Mouse (Mus musculus): ENCODE measurements around the gene Soga3. TPM values are rescaled to one million over a fixed set of nuclear protein-coding genes. Genes with fewer than 3 reads are reported as not detected.

Gene Soga3
- polyA plus RNA-seq, 1 experiment = 2.8 TPM

- Histone ChIP-seq H3K4me3 (ENCODE audit: insufficient read depth, poor library complexity, severe bottlenecking) (no peak overlapping the region), H3K79me2 (ENCODE audit: control insufficient read depth, insufficient read depth) (no peaks in the 10 kb centered on the region), H3K79me3 (ENCODE audit: low read depth) (no peaks in the 10 kb centered on the region), H3K36me3 (ENCODE audit: control insufficient read depth, insufficient read depth) (peaks cover 15% of the 10 kb centered on the region), H3K27me3 (ENCODE audit: control insufficient read depth, insufficient read depth, insufficient read length) (no peaks in the 10 kb centered on the region), H3ac (ENCODE audit: control insufficient read depth, insufficient read length, low read depth) (no peak overlapping the region)
- no peak for TF ChIP-seq CEBPB (IDR thresholded peaks at IDR 0.05; ENCODE audit: low read depth)
- TF ChIP-seq MYOD1 (IDR thresholded peaks at IDR 0.05; ENCODE audit: control insufficient read depth, insufficient read length, low read depth) = no peak
- TF ChIP-seq CTCF (IDR thresholded peaks at IDR 0.05; ENCODE audit: control insufficient read depth, insufficient read depth, insufficient read length) = no peak
- TF ChIP-seq MAX (IDR thresholded peaks at IDR 0.05) = no peak
- no peak for TF ChIP-seq MYOG (IDR thresholded peaks at IDR 0.05; ENCODE audit: control insufficient read depth, extremely low read depth, insufficient read length)
- TF ChIP-seq USF1 (IDR thresholded peaks at IDR 0.05; ENCODE audit: low read depth) = no peak
These were observed 32.0 kb downstream of the Soga3 start for GRCm38 (mm10) chr10:29175656-29176055.

DNA sequence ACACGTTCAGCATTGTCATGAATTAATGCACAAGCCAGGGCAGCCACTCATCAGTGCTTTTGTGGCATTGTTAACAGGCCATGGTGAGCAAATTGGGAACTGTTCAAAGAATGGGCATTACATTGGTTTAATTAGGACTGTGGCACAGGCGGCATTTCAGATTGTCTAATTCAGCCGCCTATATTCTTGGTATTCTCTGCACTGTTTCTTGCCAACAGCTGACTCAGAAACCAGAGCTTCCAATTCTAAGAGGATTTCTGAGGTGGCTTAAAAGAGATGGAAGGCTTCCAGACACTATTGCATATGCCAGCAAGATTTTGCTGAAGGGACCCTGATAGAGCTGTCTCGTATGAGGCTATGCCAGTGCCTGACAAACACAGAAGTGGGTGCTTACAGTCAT is 33.2 kb downstream of the Soga3 start:
- TF ChIP-seq MYOG (IDR thresholded peaks at IDR 0.05; ENCODE audit: control insufficient read depth, extremely low read depth, insufficient read length) = no peak
- TF ChIP-seq CTCF (IDR thresholded peaks at IDR 0.05; ENCODE audit: control insufficient read depth, insufficient read depth, insufficient read length) = no peak
- TF ChIP-seq MYOD1 (IDR thresholded peaks at IDR 0.05; ENCODE audit: control insufficient read depth, insufficient read length, low read depth) = no peak
- TF ChIP-seq CEBPB (IDR thresholded peaks at IDR 0.05; ENCODE audit: low read depth) = no peak
- no peak for TF ChIP-seq MAX (IDR thresholded peaks at IDR 0.05)
- no peak for TF ChIP-seq USF1 (IDR thresholded peaks at IDR 0.05; ENCODE audit: low read depth)
- TF ChIP-seq FOSL1 (IDR thresholded peaks at IDR 0.05; ENCODE audit: insufficient read depth, low read length, poor library complexity, severe bottlenecking) = no peak
- no peaks in the 10 kb centered on the region for H3K27me3 ChIP-seq (ENCODE audit: control insufficient read depth, insufficient read depth, insufficient read length)
- peaks cover 24% of the 10 kb centered on the region for H3K36me3 ChIP-seq (ENCODE audit: control insufficient read depth, insufficient read depth)
- no peak overlapping the region for H3K4me3 ChIP-seq (ENCODE audit: insufficient read depth, poor library complexity, severe bottlenecking)
- no peaks in the 10 kb centered on the region for H3K79me2 ChIP-seq (ENCODE audit: control insufficient read depth, insufficient read depth)
- H3K79me3 ChIP-seq (ENCODE audit: low read depth) = no peaks in the 10 kb centered on the region
- no peak overlapping the region for H3ac ChIP-seq (ENCODE audit: control insufficient read depth, insufficient read length, low read depth)

DNA sequence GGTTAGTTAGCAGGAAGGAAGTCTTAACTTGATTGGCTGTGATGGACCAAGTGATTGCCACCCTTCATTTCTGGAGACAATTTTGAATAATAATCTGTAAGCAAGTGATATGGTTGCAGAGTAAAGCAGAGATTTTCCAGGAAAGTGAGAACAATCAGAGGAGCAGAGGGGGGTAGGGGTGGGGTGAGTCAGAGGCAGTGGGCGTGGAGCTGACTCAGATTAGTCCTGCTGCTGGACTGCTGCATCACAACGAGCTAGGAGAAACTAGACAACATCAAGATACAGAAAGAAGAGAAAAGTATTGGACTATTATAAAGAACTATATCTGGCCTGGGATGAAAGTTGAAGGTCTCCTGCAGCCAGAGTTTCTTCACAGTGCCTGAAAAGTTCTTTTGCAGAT is 34.4 kb downstream of the Soga3 start:
- Histone ChIP-seq H3ac (ENCODE audit: control insufficient read depth, insufficient read length, low read depth) (no peak overlapping the region), H3K79me2 (ENCODE audit: control insufficient read depth, insufficient read depth) (no peaks in the 10 kb centered on the region), H3K4me3 (ENCODE audit: insufficient read depth, poor library complexity, severe bottlenecking) (no peak overlapping the region), H3K79me3 (ENCODE audit: low read depth) (no peaks in the 10 kb centered on the region), H3K27me3 (ENCODE audit: control insufficient read depth, insufficient read depth, insufficient read length) (no peaks in the 10 kb centered on the region), H3K36me3 (ENCODE audit: control insufficient read depth, insufficient read depth) (peaks cover 26% of the 10 kb centered on the region)
- no peak for TF ChIP-seq CEBPB (IDR thresholded peaks at IDR 0.05; ENCODE audit: low read depth)
- no peak for TF ChIP-seq FOSL1 (IDR thresholded peaks at IDR 0.05; ENCODE audit: insufficient read depth, low read length, poor library complexity, severe bottlenecking)
- TF ChIP-seq MAX (IDR thresholded peaks at IDR 0.05) = no peak
- no peak for TF ChIP-seq CTCF (IDR thresholded peaks at IDR 0.05; ENCODE audit: control insufficient read depth, insufficient read depth, insufficient read length)
- no peak for TF ChIP-seq MYOD1 (IDR thresholded peaks at IDR 0.05; ENCODE audit: control insufficient read depth, insufficient read length, low read depth)
- no peak for TF ChIP-seq MYOG (IDR thresholded peaks at IDR 0.05; ENCODE audit: control insufficient read depth, extremely low read depth, insufficient read length)
- TF ChIP-seq USF1 (IDR thresholded peaks at IDR 0.05; ENCODE audit: low read depth) = no peak

DNA sequence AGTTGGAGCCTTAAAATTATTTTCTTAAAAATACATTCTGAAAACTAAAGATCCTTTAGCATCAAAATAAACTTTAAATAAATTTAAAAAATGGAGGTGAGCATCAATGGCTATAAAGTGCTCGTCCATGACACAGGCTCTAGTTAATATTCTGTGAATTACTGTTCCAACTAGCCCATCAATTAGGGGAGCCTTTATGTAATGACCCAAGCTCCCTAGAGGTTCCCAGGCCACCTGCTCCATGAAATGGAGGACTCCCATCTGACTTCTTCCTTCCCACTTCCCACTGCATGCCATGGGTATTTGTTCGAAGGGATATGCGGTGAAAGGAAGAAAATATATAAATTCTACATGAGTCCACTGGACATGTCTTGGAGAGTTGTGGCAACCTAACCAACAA is 36.6 kb downstream of the Soga3 start:
- Histone ChIP-seq H3K36me3 (ENCODE audit: control insufficient read depth, insufficient read depth) (peaks cover 29% of the 10 kb centered on the region), H3K4me3 (ENCODE audit: insufficient read depth, poor library complexity, severe bottlenecking) (no peak overlapping the region), H3K27me3 (ENCODE audit: control insufficient read depth, insufficient read depth, insufficient read length) (no peaks in the 10 kb centered on the region), H3ac (ENCODE audit: control insufficient read depth, insufficient read length, low read depth) (no peak overlapping the region), H3K79me3 (ENCODE audit: low read depth) (no peaks in the 10 kb centered on the region), H3K79me2 (ENCODE audit: control insufficient read depth, insufficient read depth) (no peaks in the 10 kb centered on the region)
- no peak for TF ChIP-seq CEBPB (IDR thresholded peaks at IDR 0.05; ENCODE audit: low read depth)

DNA sequence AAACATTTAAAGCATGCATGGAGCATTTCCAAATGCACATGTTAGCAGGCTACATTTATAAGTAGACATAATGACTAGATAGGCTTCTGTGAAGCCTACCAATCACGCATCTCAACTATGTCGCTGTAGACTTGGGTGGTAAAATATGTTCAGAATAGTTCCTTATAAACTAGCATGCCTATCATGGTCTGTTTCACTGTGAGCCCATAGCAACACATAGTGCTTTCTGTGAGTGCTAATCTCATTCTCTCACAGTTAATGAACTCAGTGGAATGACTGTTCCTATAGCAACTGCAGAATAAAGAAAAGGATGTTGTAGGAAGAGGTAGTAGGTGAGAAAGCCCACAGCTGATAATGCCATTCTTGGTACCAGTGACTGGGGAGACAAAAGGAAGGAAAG is 37.4 kb downstream of the Soga3 start:
- Histone ChIP-seq H3K79me2 (ENCODE audit: control insufficient read depth, insufficient read depth) (no peaks in the 10 kb centered on the region), H3ac (ENCODE audit: control insufficient read depth, insufficient read length, low read depth) (no peak overlapping the region), H3K4me3 (ENCODE audit: insufficient read depth, poor library complexity, severe bottlenecking) (no peak overlapping the region), H3K36me3 (ENCODE audit: control insufficient read depth, insufficient read depth) (peaks cover 29% of the 10 kb centered on the region), H3K27me3 (ENCODE audit: control insufficient read depth, insufficient read depth, insufficient read length) (no peaks in the 10 kb centered on the region), H3K79me3 (ENCODE audit: low read depth) (no peaks in the 10 kb centered on the region)
- TF ChIP-seq MAX (IDR thresholded peaks at IDR 0.05) (no peak), MYOG (IDR thresholded peaks at IDR 0.05; ENCODE audit: control insufficient read depth, extremely low read depth, insufficient read length) (no peak), CEBPB (IDR thresholded peaks at IDR 0.05; ENCODE audit: low read depth) (no peak), USF1 (IDR thresholded peaks at IDR 0.05; ENCODE audit: low read depth) (no peak), FOSL1 (IDR thresholded peaks at IDR 0.05; ENCODE audit: insufficient read depth, low read length, poor library complexity, severe bottlenecking) (no peak), CTCF (IDR thresholded peaks at IDR 0.05; ENCODE audit: control insufficient read depth, insufficient read depth, insufficient read length) (no peak), MYOD1 (IDR thresholded peaks at IDR 0.05; ENCODE audit: control insufficient read depth, insufficient read length, low read depth) (no peak)

GRCm38 (mm10) chr10:29193769-29194168 is 50.1 kb downstream of the Soga3 start:
- H3K36me3 ChIP-seq (ENCODE audit: control insufficient read depth, insufficient read depth) = peaks cover 25% of the 10 kb centered on the region
- TF ChIP-seq MAX (IDR thresholded peaks at IDR 0.05) (no peak), CTCF (IDR thresholded peaks at IDR 0.05; ENCODE audit: control insufficient read depth, insufficient read depth, insufficient read length) (no peak), MYOG (IDR thresholded peaks at IDR 0.05; ENCODE audit: control insufficient read depth, extremely low read depth, insufficient read length) (no peak), USF1 (IDR thresholded peaks at IDR 0.05; ENCODE audit: low read depth) (no peak), CEBPB (IDR thresholded peaks at IDR 0.05; ENCODE audit: low read depth) (no peak), MYOD1 (IDR thresholded peaks at IDR 0.05; ENCODE audit: control insufficient read depth, insufficient read length, low read depth) (no peak)

More at GRCm38 (mm10) chr10:29193769-29194168, 50.1 kb downstream of the Soga3 start:
- no peak overlapping the region for H3ac ChIP-seq (ENCODE audit: control insufficient read depth, insufficient read length, low read depth)
- no peaks in the 10 kb centered on the region for H3K27me3 ChIP-seq (ENCODE audit: control insufficient read depth, insufficient read depth, insufficient read length)
- no peak overlapping the region for H3K4me3 ChIP-seq (ENCODE audit: insufficient read depth, poor library complexity, severe bottlenecking)
- H3K79me3 ChIP-seq (ENCODE audit: low read depth) = no peaks in the 10 kb centered on the region
- no peaks in the 10 kb centered on the region for H3K79me2 ChIP-seq (ENCODE audit: control insufficient read depth, insufficient read depth)

Data from C2C12 (cell line).